13 mouse cellular contexts compared by ENCODE assay signal in genomic region chr12:117663637-117664036, GRCm38 (mm10).
DNase-seq lines count a peak whose midpoint lies in the region; ATAC-seq lines count a peak whose summit lies in the region.
"Had no signal": no experiment of that assay in that cellular context is flagged by ENCODE, and none has a peak within 500 bp of the region (broad histone marks: within the 10 kb centered on the region; RNA-seq: fewer than 3 reads in every experiment).

No protein-coding gene starts in this region.

- 33% methylated on average over 5 of the region's 5 CpGs for WGBS in lung, embryonic 16.5 days

- H3K27me3 ChIP-seq in lung, embryonic 16.5 days (ENCODE audit: control insufficient read depth, insufficient read depth, low read depth, low read length), result no peaks in the 10 kb centered on the region
- H3K27me3 ChIP-seq: embryonic facial prominence, embryonic 13.5 days had no signal

- peak overlapping the region; percentile 65 for H3K27ac ChIP-seq in lung, embryonic 16.5 days (ENCODE audit: low read length)
- H3K27ac ChIP-seq: embryonic facial prominence, embryonic 13.5 days had no signal

- DNase-seq in gastrocnemius, adult 18-20 months (ENCODE audit: low spot score), result peak; percentile 4
- DNase-seq in gastrocnemius, postnatal 36 days, result no peak
- peak; percentile 83 for DNase-seq in heart, adult 8-10 months (ENCODE audit: low spot score)
- peak; percentile 34 to 65 for DNase-seq in kidney, adult 8-10 months
- no peak for DNase-seq in left cerebral cortex, adult 11 months (ENCODE audit: low spot score)
- no peak for DNase-seq in yolk sac, embryonic 10.5 days (ENCODE audit: low spot score)
- no peak for DNase-seq in thymus, postnatal 14 days
- DNase-seq: B cell, adult 2 months; cerebellum, adult 18-20 months; layer of hippocampus, postnatal 36 days had no signal

- H3K36me3 ChIP-seq in lung, embryonic 16.5 days (ENCODE audit: control insufficient read depth, insufficient read depth, low read length), result no peaks in the 10 kb centered on the region
- H3K36me3 ChIP-seq: embryonic facial prominence, embryonic 13.5 days had no signal

- ATAC-seq in lung, embryonic 16.5 days (ENCODE audit: low read depth), result peak; percentile 85

- intact Hi-C loops in gastrocnemius, postnatal 36 days (cut with DNase I), result no loop called here

- no peaks in the 10 kb centered on the region for H3K9me3 ChIP-seq in lung, embryonic 16.5 days (ENCODE audit: control insufficient read depth, low read length)
- H3K9me3 ChIP-seq: embryonic facial prominence, embryonic 13.5 days had no signal

- H3K4me3 ChIP-seq in lung, embryonic 16.5 days (ENCODE audit: low read length), result no peak overlapping the region
- H3K4me3 ChIP-seq: embryonic facial prominence, embryonic 13.5 days had no signal

- peaks cover 22% of the 10 kb centered on the region for H3K4me1 ChIP-seq in lung, embryonic 16.5 days (replicated peaks; ENCODE audit: control insufficient read depth, insufficient read depth, low read length)

- no peak overlapping the region for H3K9ac ChIP-seq in lung, embryonic 16.5 days (ENCODE audit: low read length)
- H3K9ac ChIP-seq: embryonic facial prominence, embryonic 13.5 days had no signal

- H3K4me2 ChIP-seq in lung, embryonic 16.5 days (ENCODE audit: low read depth, low read length), result no peak overlapping the region
- H3K4me2 ChIP-seq: embryonic facial prominence, embryonic 13.5 days; midbrain, embryonic 11.5 days had no signal

Comparison
In these comparisons a context has a peak if more than half of its experiments do, and no peak if none do; other contexts are left out.
1. DNase-seq: peak in gastrocnemius, adult 18-20 months (single experiment), heart, adult 8-10 months (single experiment) and kidney, adult 8-10 months (2 of 2); none in gastrocnemius, postnatal 36 days (0 of 2), left cerebral cortex, adult 11 months (single experiment), yolk sac, embryonic 10.5 days (single experiment) and thymus, postnatal 14 days (single experiment).